Mouse (Mus musculus) ovary, postnatal 36 days (tissue): ENCODE data around the gene Hoxa6.

Source experiments
- DNase-seq: peaks from one replicate; pipeline ENCODE4 v3.0.0; 2022; ENCODE audit warnings: low spot score, mixed read lengths

The Hoxa6 gene

DNA sequence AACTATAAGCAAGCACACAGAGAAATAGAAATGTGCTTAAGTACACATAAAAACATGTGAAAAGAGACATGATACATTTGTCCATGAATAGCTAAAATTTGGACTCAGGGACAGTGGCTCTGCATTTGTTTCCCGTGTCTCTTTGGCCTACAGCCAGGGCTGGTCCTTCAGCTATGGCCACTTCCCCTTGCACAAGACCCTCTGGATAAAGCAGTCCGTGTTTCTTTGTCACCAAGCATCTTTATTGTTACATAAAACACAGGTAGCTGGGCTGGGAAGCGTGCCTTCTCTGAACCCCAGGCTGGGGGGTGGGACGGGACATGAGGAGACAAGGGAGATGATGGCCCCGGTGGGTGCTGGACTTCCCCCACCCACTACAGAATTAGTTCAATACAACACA is 5.7 kb upstream of the Hoxa6 start:
- no peak for DNase-seq

DNA sequence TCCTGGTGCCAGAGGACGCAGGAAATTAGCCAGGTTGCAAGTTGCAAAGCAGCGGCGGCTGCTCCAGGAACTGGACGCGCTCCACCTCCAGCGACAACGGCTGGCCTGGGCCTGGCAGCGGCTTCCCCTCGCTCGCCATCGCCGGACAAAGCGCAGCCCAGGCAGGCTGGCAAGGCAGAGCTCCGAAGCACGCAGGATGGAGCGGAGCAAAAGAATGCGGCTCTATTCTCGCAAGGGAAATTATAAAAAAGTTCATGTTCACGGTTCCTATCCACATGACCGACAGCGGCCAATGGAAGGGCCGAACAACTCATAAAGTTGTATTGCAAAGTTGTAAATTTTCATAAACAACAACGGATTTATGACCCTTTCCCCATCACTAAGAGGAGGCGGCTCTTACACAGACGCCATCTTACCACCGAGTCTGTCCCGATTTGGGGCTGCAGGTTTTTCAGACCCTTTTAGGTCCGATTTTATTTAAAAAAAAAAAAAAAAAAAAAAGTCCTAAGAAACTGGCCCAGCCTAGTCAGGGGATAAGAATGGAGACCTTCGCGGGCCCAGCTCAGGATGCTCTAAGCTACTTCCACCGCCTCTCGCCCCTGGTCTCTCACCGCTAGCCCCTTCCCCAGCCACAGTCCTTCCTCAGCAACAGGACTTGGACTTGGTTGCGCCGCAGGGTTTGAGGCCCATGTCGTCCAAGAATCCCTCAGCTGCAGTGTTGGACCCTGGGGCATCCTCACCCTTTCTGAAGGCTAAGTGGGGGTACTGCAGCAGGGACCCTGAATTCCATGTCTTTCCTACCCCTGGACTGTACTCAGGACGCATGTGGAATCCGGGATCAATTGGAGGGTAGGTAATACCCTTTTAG is 4.8 kb upstream of the Hoxa6 start, which contains the start of the genes Hoxa3 and Gm28308:
Hoxa3 (minus strand) TSS at position 218 of the 868 bp plus-strand sequence.
Gm28308 (minus strand) TSS at position 221 of the 868 bp plus-strand sequence.
- peak; percentile 37 for DNase-seq

DNA sequence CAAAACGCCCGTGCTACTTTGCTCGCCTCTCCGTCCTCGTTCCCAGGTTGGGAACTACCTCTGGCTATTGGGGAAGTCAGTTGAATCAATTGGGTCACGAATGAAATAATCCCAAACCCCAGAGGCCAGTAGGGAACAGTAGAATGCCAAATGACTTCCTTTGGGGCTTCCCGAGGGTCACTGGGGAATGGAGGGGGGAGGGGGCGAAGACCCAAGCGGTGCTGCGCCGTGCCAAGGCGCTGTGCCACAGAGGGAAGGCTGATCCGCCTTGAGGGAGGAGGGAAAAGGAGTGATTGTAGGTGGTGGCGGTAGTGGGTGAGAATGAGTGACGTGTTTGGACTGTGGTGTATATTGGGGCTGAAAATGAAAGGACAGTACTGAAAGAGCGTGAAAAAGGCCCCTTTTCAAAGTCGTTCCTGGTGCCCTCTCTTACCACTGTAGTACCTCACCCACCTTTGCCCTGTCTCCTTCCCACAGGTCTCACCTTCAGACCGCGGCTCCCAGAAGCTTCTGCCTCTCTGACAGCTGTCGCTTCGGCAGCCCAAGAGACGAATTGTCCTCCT is 4.1 kb upstream of the Hoxa6 start:
- no peak for DNase-seq

DNA sequence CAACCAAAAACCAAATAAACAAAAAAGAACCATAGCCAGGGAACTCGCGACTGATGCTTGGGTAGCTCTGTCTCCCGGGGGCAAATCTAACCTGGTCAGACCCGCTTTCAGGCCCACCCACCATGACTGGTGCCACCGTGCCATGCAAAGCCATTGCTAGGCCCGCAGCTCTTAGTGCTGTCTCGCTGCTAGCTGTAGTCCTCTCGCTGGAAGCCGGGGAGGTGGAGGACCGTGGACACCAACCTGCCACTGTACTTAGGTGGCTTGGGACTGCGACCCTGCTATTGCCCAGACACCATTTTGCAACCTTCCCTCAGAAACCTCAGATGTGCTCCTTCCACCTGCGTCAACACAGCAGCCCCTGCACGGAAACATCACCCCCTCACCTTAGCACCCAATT is 3.4 kb upstream of the Hoxa6 start:
- DNase-seq, result no peak

DNA sequence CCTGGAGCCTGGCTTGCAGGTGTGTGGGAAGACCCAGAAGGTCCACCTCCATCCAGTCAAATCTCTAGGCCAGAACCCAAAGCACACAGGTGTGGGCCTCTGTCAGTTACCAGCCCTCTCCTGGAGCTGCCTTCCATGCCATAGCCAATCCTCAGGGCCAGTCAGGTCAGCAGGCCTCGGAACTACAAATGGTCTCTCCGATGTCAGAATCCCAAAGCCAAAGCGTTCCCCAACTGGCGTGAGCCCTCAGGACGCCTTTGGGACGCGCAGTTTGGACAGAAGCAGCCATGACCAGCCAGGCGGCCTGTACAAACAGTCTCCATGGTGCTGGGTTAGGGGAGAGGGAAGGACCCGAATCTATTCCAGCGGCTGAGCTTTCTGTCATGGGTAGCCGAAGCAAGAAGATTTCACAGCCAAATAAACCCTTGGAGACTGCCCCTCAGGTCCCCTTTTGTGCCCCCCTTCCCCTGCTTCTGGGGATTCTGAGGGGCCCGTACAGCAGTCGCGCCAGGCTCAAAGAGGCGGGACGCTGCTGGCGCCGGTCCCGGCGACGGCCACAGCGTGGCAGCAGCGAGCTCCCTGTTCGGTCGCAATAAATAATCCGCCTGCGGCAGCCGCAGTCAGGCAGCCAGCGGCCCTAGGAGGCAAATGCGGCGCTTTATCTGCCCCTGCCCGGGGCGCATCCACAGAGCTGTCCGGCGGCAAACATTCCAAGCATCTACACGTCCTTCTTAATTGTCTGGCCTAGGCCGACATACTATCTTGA is 2.8 kb upstream of the Hoxa6 start:
- peak; percentile 76 for DNase-seq

DNA sequence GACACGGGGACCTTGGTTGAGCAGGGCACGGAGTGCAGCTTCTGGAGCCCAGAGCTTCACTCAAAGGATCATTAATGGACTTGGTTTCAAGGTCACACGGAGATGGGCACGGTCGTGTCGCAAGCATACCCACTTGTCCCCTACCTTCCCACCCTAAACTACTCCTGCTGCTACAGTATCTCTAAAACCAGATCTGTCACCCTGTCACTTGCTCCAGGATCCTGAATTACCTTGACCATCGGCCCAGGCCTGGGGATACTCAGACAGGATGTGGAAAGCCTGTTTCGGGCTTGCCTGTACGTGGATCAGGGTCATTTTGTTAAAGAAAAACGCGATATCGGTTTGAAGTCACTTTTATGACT is 1.1 kb upstream of the Hoxa6 start:
- no peak for DNase-seq

DNA sequence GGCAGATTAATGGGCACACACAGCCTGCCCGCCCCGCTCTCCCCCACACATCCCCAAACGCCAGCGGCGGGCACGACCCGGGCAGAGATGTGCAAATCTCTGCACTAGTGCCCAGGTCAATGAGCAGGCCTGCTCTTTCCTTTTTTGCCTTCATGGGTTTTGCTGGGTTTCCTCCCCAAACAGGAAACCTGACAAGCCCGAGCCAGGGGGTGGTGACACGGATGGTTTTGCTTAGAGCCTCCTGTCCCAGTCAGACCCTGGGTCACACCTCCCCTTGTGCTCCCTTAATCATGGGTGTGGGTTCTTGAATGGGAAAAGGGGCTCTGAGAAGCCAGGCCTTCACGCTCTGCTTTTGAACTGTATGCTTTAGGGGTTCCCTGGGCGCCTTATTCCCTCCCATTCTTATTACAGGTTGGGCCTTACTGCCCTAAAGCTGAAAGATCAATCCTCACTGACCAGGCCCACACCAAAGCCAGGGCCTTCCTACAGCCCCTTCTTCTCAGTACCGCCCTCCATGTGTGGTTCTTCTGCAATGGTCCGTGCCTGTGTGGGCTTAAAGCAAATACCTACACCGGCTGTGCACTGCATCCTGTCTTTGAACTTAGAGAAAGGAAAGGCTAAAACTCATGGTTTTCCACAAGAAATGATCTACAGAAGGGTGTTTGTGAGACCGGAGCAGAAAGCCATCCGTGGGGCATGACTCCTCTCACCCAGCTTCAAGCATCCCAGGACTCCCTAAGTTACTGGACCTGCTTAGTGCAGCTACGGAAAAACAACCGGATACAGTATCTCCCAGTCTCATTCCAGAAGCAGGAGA is 554 bp upstream of the Hoxa6 start:
- DNase-seq, result no peak

DNA sequence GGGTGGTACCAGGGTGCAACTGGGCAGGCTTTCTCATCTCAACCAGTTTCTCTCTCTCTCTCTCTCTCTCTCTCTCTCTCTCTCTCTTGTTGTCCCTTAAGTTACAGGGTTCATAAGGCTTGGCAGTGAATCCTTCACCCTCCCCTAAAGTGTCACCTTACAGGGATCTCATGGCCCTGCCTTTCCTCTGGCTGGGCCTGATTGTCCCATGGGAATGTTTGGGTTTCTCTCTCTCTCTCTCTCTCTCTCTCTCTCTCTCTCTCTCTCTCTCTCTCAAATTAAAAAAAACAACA is 892 bp downstream of the Hoxa6 start:
- no peak for DNase-seq

DNA sequence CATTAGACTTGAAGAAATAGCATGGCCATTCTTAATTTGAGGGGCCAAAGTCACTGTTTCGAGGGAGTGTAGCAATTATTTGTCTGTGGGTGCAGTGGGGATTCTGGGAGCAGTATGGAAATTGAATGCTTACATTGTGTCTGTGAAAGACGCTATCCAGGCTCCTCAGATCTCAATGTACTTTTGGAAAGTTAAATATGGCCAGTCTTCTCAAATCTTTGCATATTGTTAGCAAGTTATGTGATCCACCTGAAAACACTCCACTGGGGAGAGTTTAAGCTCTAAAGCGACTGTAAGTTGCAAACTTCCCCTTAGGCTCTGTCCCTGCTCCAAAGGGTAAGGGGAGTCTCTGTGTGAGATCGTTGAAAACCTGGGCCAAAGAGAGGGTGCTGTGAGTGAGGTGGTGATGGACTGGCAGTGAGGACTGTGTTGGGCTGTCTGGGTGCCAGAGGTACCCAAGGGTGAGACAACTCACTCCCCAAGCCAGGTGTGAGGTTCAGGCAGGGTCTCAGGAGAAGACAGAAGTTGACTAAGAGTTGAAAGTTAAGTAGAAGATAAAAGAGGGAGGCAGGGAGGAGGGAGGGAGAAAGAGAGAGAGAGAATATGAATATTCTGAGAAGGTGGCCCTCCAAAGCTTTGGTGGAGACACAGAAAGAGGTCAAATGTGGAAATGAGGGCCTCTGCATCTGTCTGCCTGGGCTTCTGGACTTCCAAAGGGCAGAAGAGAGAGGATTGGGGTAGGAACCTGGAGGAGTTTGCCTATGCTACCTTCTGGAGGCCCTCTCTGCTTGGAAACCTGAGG is 1.4 kb downstream of the Hoxa6 start:
- DNase-seq, result no peak

DNA sequence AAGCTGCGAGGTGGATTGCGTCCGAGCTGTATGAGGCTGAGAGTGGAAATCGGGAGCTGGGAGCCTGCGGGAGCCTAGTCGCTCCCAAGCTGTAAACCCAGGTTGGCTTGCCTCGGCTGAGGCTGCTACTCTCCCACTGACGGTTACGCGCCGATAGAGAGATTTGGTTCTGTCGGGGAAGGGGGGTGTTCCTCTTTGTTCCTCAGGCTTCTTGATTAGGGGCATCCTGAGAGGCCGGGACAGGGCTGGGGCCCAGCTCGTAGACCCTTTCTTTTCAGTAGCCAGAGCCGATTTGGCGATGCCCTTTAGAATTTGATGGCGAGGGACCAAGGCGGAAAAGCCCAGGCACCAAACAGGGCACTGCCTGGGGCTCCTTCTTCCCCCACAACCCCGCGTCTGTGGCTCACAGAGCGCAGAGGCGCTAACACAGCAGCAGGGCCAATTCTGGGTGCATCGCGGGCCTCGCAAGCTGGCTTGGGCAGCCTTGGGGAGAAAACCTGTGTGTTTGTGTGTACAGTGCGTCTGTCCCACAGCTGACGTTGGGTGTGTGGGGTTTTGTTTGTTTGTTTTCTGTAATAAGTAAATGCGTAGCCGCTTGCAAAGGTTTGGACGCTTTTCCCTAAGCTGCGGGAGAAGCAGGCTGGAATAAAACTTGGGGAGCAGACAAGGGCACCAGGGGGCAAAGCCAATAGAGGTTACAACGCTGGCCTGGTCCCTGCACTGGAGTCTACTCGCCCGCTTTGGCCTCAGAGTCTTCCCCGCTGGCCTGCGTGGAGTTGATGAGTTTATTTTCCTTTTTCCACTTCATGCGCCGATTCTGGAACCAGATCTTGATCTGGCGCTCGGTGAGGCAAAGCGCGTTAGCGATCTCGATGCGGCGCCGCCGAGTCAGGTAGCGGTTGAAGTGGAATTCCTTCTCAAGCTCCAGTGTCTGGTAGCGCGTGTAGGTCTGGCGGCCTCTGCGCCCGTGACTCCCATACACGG is 2.6 kb downstream of the Hoxa6 start:
- DNase-seq, result no peak

DNA sequence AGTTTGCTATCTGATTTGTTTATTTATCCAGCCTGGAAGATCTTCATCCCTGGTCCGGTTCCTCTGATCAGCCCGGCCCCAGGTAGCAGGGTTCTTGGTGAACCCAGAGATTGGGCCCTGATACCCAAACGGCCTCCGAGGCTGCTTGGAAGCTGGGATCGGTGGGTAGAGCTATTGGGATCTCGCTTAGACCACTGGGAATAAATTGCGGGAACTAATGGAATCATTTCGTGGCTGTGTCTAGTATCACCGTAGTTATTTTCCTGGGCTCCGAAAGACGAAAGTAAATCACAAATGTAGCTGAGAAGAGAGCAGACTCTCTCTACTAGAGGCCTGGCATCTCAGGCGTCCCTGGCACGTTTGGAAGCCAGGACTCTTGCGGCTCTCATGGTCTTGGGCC is 3.3 kb downstream of the Hoxa6 start:
- DNase-seq, result no peak

DNA sequence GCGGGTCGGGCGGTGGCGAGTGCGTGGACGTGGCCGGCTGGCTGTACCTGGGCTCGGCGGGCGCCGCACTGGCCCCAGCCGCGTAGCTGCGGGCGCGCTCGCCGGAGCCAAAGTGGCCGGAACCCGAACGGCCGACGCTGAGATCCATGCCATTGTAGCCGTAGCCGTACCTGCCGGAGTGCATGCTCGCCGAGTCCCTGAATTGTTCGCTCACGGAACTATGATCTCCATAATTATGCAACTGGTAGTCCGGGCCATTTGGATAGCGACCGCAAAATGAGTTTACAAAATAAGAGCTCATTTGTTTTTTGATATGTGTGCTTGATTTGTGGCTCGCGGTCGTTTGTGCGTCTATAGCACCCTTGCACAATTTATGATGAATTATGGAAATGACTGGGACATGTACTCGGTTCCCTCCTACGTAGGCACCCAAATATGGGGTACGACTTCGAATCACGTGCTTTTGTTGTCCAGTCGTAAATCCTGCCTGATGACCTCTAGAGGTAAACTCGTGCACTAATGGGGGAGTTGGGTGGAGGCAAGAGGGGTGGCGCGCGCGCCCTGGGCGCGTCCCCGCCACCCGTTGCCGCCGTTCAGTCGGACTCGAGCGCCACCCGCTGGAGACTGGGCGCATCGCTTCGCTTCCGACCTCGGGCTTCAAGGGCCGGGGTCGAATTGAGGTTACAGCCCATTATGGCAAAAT is 4.3 kb downstream of the Hoxa6 start, which contains the start of gene Hoxa5:
Hoxa5 (minus strand) TSS at position 538 of the 703 bp plus-strand sequence.
- DNase-seq, result peak; percentile 65

DNA sequence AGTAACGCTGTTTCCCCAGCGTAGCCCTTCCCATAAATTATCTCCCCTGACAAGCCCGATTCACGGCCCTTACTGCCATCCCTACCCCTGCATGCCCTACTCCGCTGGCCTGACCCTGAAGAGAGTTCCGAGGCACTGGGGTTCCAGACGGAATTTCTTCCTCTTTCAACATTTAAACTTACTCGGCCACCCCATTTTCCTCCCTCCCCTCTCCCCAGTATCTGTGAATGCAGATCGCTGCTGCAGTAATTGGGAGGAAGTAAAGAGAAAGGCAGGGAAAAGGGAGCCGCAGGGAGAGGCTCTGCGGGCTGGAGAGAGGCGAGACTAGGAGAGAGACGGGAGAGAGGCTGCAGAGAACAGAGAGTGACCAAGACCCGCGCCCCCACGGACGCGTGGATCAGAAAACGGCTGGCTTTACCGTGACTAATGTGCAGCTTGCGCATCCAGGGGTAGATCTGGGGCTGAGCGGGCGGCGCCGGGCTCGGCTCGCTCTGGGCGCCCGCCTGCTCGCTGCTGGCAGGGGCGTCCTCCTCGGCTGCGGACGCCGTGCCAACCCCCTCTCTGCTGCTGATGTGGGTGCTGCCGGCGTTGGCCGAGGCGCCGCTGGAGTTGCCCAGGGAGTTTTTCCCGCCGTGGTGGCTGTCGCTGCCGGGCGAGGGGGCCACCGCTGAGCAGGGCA is 5.0 kb downstream of the Hoxa6 start:
- peak; percentile 25 for DNase-seq

DNA sequence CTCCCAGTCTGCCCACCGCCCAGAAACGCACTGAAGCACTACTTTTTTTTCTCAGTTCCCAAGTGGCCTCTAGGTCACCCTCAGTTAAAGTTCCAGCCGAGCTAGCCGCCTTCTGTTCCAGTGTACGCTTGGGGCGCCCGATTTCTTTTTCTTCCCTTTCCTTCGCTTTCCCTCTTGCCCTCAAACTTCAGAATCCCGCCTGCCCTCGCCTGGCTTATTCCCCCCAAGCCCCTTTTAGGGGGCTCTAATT is 5.5 kb downstream of the Hoxa6 start:
- no peak for DNase-seq

DNA sequence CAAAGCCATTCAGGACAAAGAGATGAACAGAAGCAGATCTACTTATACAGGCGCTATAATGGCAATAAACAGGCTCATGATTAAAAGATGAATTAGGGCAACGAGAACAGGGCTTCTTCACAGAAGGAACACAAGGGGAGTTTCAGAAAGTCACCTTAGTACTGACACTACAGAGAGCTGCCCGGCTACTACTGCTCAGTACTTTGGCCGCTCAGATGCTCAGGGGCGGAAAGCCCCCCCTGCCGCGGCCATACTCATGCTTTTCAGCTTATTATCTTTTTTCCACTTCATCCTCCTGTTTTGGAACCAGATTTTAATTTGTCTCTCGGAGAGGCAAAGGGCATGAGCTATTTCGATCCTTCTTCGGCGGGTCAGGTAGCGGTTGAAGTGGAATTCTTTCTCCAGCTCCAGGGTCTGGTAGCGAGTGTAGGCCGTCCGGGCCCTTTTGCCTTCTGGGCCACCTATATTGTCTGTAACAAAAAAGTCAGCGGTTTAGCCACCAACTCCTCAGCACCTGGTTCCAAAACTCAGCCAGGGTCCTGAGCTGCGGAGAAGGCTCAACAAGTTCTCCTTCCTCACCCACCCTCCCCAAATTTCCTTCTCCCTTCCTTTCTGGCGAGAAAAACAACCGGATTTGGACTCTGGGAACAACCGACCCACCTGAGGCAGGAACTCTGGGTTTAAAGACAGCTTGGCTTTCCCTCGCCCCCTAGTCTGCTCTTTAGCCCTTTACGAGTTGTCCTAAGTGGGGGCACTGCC is 6.0 kb downstream of the Hoxa6 start:
- no peak for DNase-seq

DNA sequence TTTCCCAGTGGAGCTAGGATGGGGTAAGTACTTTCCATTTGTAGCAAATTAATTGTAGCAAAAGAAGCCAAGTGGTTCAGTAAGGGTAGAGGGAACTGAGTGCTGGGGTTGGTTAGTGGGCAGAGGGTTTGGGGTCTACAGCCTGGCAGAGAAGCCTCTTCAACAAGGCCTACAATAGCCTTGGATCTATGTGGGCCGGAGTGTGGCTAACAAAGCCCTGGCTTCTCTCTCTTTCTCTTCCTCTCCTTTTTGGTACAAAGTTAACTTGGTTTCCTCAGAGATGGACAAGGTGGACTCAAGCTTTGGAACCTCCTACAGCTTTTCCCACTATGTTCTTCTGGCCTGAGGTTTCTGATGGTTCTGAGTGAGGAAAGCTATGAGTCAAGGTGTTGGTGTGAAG is 7.3 kb downstream of the Hoxa6 start:
- no peak for DNase-seq

DNA sequence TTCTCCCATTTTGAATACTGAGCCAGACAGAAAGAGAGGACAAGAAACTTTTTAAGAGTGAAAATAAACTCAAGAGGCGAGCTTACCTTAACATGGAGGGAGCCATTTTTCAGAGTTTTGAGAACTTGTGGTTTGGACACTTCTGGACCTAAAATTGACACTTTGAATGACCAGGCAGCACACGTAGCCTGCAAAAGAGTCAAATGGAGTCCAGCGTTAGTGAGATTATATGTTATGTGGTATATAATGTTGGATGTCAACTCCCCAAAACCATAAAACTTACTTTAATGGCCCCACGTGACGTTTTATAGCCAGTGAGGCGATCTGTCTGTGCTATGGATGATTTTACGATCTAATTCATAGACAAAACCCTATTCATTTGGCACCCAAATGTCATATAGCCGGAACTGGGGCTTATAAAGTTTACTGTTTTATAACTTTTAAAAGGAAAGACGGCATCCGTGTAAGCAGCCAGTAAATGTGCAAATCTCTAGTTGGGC is 7.7 kb downstream of the Hoxa6 start:
- DNase-seq, result no peak

DNA sequence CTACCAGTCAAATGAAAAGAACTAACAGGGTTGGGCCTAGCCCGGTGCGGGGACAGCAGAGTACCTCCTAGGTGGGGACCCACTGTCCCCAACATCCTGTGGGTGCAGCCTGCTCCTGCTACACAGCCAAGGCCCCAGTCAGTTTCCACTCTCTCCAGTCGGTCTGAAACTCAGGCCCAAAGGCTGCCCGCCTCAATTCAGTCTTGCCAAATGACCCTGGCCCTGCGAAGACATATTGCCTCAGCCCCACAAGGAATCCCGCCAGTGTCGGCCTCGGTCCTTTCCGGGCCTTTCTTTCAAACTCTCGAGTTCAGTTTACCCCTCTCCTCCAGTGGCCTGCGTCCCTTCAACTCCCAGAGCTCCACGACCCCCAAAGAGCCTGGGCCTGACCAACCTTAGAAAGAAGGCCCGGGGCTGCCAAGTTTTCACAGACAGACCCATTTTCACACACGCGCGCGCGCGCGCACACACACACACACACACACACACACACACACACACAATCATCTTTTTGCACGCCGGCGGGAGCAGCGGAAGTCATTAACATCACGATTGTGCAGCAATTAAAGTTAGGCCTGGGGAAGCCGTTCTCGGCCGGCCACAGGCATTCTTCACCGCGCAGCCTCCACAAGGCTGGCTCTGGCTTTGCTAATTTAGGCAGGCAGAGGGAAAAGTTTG is 8.3 kb downstream of the Hoxa6 start:
- no peak for DNase-seq
